Mouse (Mus musculus) forebrain, embryonic 13.5 days (tissue): Measurements from ENCODE around the gene Zkscan3. TPM values are rescaled to one million over a fixed set of nuclear protein-coding genes. Genes with fewer than 3 reads are reported as not detected.
"Not testable (repeated sequence)": the region's sequence is repeated elsewhere in the genome, so short reads cannot be mapped to it uniquely, and the experiment has no call there.

Experiments used
- ATAC-seq: fragments of 200-750 bp; cut with Nextera tagmentation; 2 replicates; pipeline ENCODE4 v1.8.0; 2017
- H3K27ac ChIP-seq: fragments of 300-500 bp; sonication (generic); 2 replicates; pipeline ENCODE4 v1.5.1; 2015; ENCODE audit warnings: inconsistent platforms, mild to moderate bottlenecking, moderate library complexity
- H3K27me3 ChIP-seq: fragments of 300-500 bp; sonication (generic); 2 replicates; pipeline ENCODE4 v1.6.1; 2015; ENCODE audit warnings: mild to moderate bottlenecking, inconsistent platforms
- H3K36me3 ChIP-seq: fragments of 300-500 bp; sonication (generic); 2 replicates; pipeline ENCODE4 v1.6.1; 2015; ENCODE audit warnings: mild to moderate bottlenecking, inconsistent platforms; ENCODE audit not compliant: poor library complexity, severe bottlenecking
- H3K4me1 ChIP-seq: fragments of 300-500 bp; sonication (generic); 2 replicates; pipeline ENCODE4 v1.6.1; 2015; ENCODE audit warnings: inconsistent platforms
- H3K4me2 ChIP-seq: fragments of 300-500 bp; sonication (generic); 2 replicates; pipeline ENCODE4 v1.6.1; 2015; ENCODE audit warnings: inconsistent platforms, mild to moderate bottlenecking, moderate library complexity
- H3K4me3 ChIP-seq: fragments of 300-500 bp; sonication (generic); 2 replicates; pipeline ENCODE4 v1.5.1; 2015; ENCODE audit warnings: mild to moderate bottlenecking, inconsistent platforms
- H3K9ac ChIP-seq: fragments of 300-500 bp; sonication (generic); 2 replicates; pipeline ENCODE4 v1.6.1; 2015; ENCODE audit warnings: mild to moderate bottlenecking, inconsistent platforms
- H3K9me3 ChIP-seq: fragments of 300-500 bp; sonication (generic); replicated peaks from 2 replicates; pipeline ENCODE4 v1.6.1; 2016; ENCODE audit warnings: inconsistent platforms
- WGBS: fragments of 180-500 bp; shearing (Covaris S2); methylation state at CpG from one replicate; pipeline ENCODE4 v1.1.7; 2015; 5-methylcytosine and 5-hydroxymethylcytosine counted together
- polyA plus RNA-seq: library from polyadenylated mRNA; unstranded; fragments of >200 nt; fragmentation: Nextera tagmentation; extraction: Ambion mirVana; gene quantifications from 2 replicates; pipeline ENCODE4 v1.2.1, GENCODE M21; 2015

The Zkscan3 gene
- polyA plus RNA-seq, 1 experiment from 2014 or later, result 97.9 TPM

GRCm38 (mm10) chr13:21415266-21415665, 12.7 kb upstream of the Zkscan3 start:
- WGBS, result 85% methylated on average over 4 of the region's 4 CpGs
- Histone ChIP-seq H3K9ac (no peak overlapping the region), H3K9me3 (no peaks in the 10 kb centered on the region), H3K4me2 (no peak overlapping the region), H3K27me3 (no peaks in the 10 kb centered on the region), H3K36me3 (no peaks in the 10 kb centered on the region), H3K4me1 (no peaks in the 10 kb centered on the region), H3K27ac (no peak overlapping the region), H3K4me3 (no peak overlapping the region)
- ATAC-seq, result no peak

GRCm38 (mm10) chr13:21414231-21415212, 12.0 kb upstream of the Zkscan3 start:
- Histone ChIP-seq H3K27me3 (no peaks in the 10 kb centered on the region), H3K4me2 (no peak overlapping the region), H3K4me3 (no peak overlapping the region), H3K9ac (no peak overlapping the region), H3K4me1 (no peaks in the 10 kb centered on the region), H3K27ac (no peak overlapping the region), H3K36me3 (no peaks in the 10 kb centered on the region), H3K9me3 (no peaks in the 10 kb centered on the region)
- 75% methylated on average over 14 of the region's 15 CpGs for WGBS
- ATAC-seq, result no peak

- H3K4me1 ChIP-seq, result peaks cover 6% of the 10 kb centered on the region
- H3K27ac ChIP-seq, result peak overlapping the region; percentile 52; the same call in 1 of the 2 replicates
- H3K4me3 ChIP-seq, result peak overlapping the region; percentile 47
- H3K4me2 ChIP-seq, result peak overlapping the region; percentile 67
- WGBS, result 53% methylated on average over 11 of the region's 11 CpGs
- ATAC-seq, result peak; percentile 40
- H3K27me3 ChIP-seq, result 0 out of 2 replicates have a peak, but pooled peaks cover 8% of the 10 kb centered on the region
- H3K9me3 ChIP-seq, result no peaks in the 10 kb centered on the region
- H3K36me3 ChIP-seq, result no peaks in the 10 kb centered on the region
- peak overlapping the region; percentile 68 for H3K9ac ChIP-seq
These were observed 6.4 kb upstream of the Zkscan3 start for GRCm38 (mm10) chr13:21408805-21409459.

- H3K9ac ChIP-seq, result peak overlapping the region; percentile 68
- no peaks in the 10 kb centered on the region for H3K9me3 ChIP-seq
- 0 out of 2 replicates have a peak, but pooled peaks cover 8% of the 10 kb centered on the region for H3K27me3 ChIP-seq
- no peaks in the 10 kb centered on the region for H3K36me3 ChIP-seq
- WGBS, result 5% methylated on average over 27 of the region's 27 CpGs
- H3K4me1 ChIP-seq, result peaks cover 6% of the 10 kb centered on the region
- peak overlapping the region; percentile 67 for H3K4me2 ChIP-seq
- peak overlapping the region; percentile 52; the same call in 1 of the 2 replicates for H3K27ac ChIP-seq
- ATAC-seq, result peak; percentile 97
- peak overlapping the region; percentile 47 for H3K4me3 ChIP-seq
These were observed 5.6 kb upstream of the Zkscan3 start for GRCm38 (mm10) chr13:21407969-21408804.

- H3K27ac ChIP-seq, result no peak overlapping the region
- peaks cover 6% of the 10 kb centered on the region for H3K4me1 ChIP-seq
- no peaks in the 10 kb centered on the region for H3K36me3 ChIP-seq
- H3K9ac ChIP-seq, result no peak overlapping the region
- H3K27me3 ChIP-seq, result 0 out of 2 replicates have a peak, but pooled peaks cover 8% of the 10 kb centered on the region
- H3K9me3 ChIP-seq, result no peaks in the 10 kb centered on the region
- no peak for ATAC-seq
- no peak overlapping the region for H3K4me3 ChIP-seq
- peak overlapping the region; percentile 67; the same call in 1 of the 2 replicates for H3K4me2 ChIP-seq
- 83% methylated on average over 11 of the region's 11 CpGs for WGBS
These were observed 4.8 kb upstream of the Zkscan3 start for GRCm38 (mm10) chr13:21407341-21407740.

- H3K4me3 ChIP-seq, result peak overlapping the region; percentile 82
These were observed 293 bp upstream of the Zkscan3 start for GRCm38 (mm10) chr13:21402848-21403247.

GRCm38 (mm10) chr13:21401636-21402286, 794 bp downstream of the Zkscan3 start:
- Histone ChIP-seq H3K4me1 (peaks cover 18% of the 10 kb centered on the region), H3K4me3 (peak overlapping the region; percentile 82), H3K36me3 (peaks cover 17% of the 10 kb centered on the region), H3K4me2 (peak overlapping the region; percentile 86), H3K9ac (peak overlapping the region; percentile 85), H3K27me3 (0 out of 2 replicates have a peak, but pooled peaks cover 8% of the 10 kb centered on the region), H3K27ac (no peak overlapping the region), H3K9me3 (no peaks in the 10 kb centered on the region)
- WGBS, result 17% methylated on average over 12 of the region's 12 CpGs
- peak; percentile 57 for ATAC-seq

More at GRCm38 (mm10) chr13:21402848-21403247, 293 bp upstream of the Zkscan3 start:
- peaks cover 14% of the 10 kb centered on the region for H3K36me3 ChIP-seq
- peaks cover 21% of the 10 kb centered on the region for H3K4me1 ChIP-seq
- peak overlapping the region; percentile 85 for H3K9ac ChIP-seq
- H3K27me3 ChIP-seq, result 0 out of 2 replicates have a peak, but pooled peaks cover 8% of the 10 kb centered on the region
- H3K9me3 ChIP-seq, result no peaks in the 10 kb centered on the region
- peak overlapping the region; percentile 86 for H3K4me2 ChIP-seq
- 0% methylated on average over 2 of the region's 2 CpGs for WGBS
- no peak overlapping the region for H3K27ac ChIP-seq
- ATAC-seq, result peak; percentile 65

GRCm38 (mm10) chr13:21401166-21401565, 1.4 kb downstream of the Zkscan3 start:
- no peak overlapping the region for H3K27ac ChIP-seq
- no peak for ATAC-seq
- peak overlapping the region; percentile 86 for H3K4me2 ChIP-seq
- no peaks in the 10 kb centered on the region for H3K9me3 ChIP-seq
- WGBS, result 78% methylated on average over 3 of the region's 3 CpGs
- H3K4me1 ChIP-seq, result peaks cover 18% of the 10 kb centered on the region
- H3K36me3 ChIP-seq, result peaks cover 22% of the 10 kb centered on the region
- H3K9ac ChIP-seq, result peak overlapping the region; percentile 85
- H3K4me3 ChIP-seq, result peak overlapping the region; percentile 82
- 0 out of 2 replicates have a peak, but pooled peaks cover 8% of the 10 kb centered on the region for H3K27me3 ChIP-seq

- H3K4me2 ChIP-seq, result no peak overlapping the region
- WGBS, result 90% methylated on average over 2 of the region's 2 CpGs
- no peaks in the 10 kb centered on the region for H3K27me3 ChIP-seq
- no peak overlapping the region for H3K27ac ChIP-seq
- no peak for ATAC-seq
- H3K4me1 ChIP-seq, result peaks cover 18% of the 10 kb centered on the region
- H3K4me3 ChIP-seq, result no peak overlapping the region
- H3K36me3 ChIP-seq, result peaks cover 51% of the 10 kb centered on the region
- no peaks in the 10 kb centered on the region for H3K9me3 ChIP-seq
- no peak overlapping the region for H3K9ac ChIP-seq
These were observed 5.1 kb downstream of the Zkscan3 start for GRCm38 (mm10) chr13:21397486-21397885.

GRCm38 (mm10) chr13:21396048-21396447, 6.5 kb downstream of the Zkscan3 start:
- ATAC-seq, result peak; percentile 50; the same call in 1 of the 2 replicates
- H3K27me3 ChIP-seq, H3K27ac ChIP-seq, H3K4me3 ChIP-seq, H3K9me3 ChIP-seq, H3K9ac ChIP-seq, H3K4me2 ChIP-seq: not testable (repeated sequence)
- Histone ChIP-seq H3K4me1 (peaks cover 12% of the 10 kb centered on the region), H3K36me3 (peaks cover 66% of the 10 kb centered on the region)
- WGBS, result 99% methylated on average over 13 of the region's 18 CpGs

- Histone ChIP-seq H3K4me1 (peaks cover 8% of the 10 kb centered on the region; the same call in 1 of the 2 replicates), H3K36me3 (peaks cover 70% of the 10 kb centered on the region), H3K4me3 (no peak overlapping the region), H3K9ac (no peak overlapping the region), H3K27me3 (no peaks in the 10 kb centered on the region), H3K4me2 (no peak overlapping the region), H3K9me3 (no peaks in the 10 kb centered on the region), H3K27ac (no peak overlapping the region)
- no peak for ATAC-seq
- WGBS, result 94% methylated on average over 6 of the region's 6 CpGs
These were observed 6.9 kb downstream of the Zkscan3 start for GRCm38 (mm10) chr13:21395623-21396022.
